ENCODE assay signal across 8 mouse cellular contexts in genomic region chr13:54447496-54448224, GRCm38 (mm10). TPM values are rescaled to one million over a fixed set of nuclear protein-coding genes. Genes with fewer than 3 reads are reported as not detected.
DNase-seq lines count a peak whose midpoint lies in the region; ATAC-seq and TF ChIP-seq lines count a peak whose summit lies in the region.

No protein-coding gene starts in this region.

- no peak overlapping the region for H3K9ac ChIP-seq in embryonic facial prominence, embryonic 15.5 days
- H3K9ac ChIP-seq in hindbrain, postnatal 0 days (replicated peaks; ENCODE audit: low read length), result no peak overlapping the region
- H3K9ac ChIP-seq in limb, embryonic 14.5 days (ENCODE audit: low read depth, low read length, severe bottlenecking), result no peak overlapping the region
- no peak overlapping the region for H3K9ac ChIP-seq in neural tube, embryonic 12.5 days

- H3K27me3 ChIP-seq in E14TG2a.4 (ENCODE audit: insufficient read depth, low read length), result peaks cover 21% of the 10 kb centered on the region; the same call in 1 of the 2 replicates
- H3K27me3 ChIP-seq in embryonic facial prominence, embryonic 15.5 days, result peaks cover 6% of the 10 kb centered on the region; the same call in 1 of the 2 replicates
- no peaks in the 10 kb centered on the region for H3K27me3 ChIP-seq in hindbrain, postnatal 0 days (ENCODE audit: insufficient read depth, low read length)
- H3K27me3 ChIP-seq in limb, embryonic 14.5 days (ENCODE audit: control insufficient read depth, insufficient read depth, low read length), result no peaks in the 10 kb centered on the region
- peaks cover 5% of the 10 kb centered on the region; the same call in 1 of the 2 replicates for H3K27me3 ChIP-seq in neural tube, embryonic 12.5 days (replicated peaks)

- TF ChIP-seq POLR2A in limb, embryonic 14.5 days (IDR thresholded peaks at IDR 0.05; ENCODE audit: borderline replicate concordance, extremely low read depth, insufficient read depth, insufficient read length), result no peak

- H3K4me1 ChIP-seq in E14TG2a.4 (replicated peaks; ENCODE audit: low read depth, low read length), result peaks cover 13% of the 10 kb centered on the region
- H3K4me1 ChIP-seq in embryonic facial prominence, embryonic 15.5 days, result peaks cover 17% of the 10 kb centered on the region
- H3K4me1 ChIP-seq in hindbrain, postnatal 0 days (ENCODE audit: insufficient read depth, low read length), result no peaks in the 10 kb centered on the region
- peaks cover 14% of the 10 kb centered on the region for H3K4me1 ChIP-seq in limb, embryonic 14.5 days (ENCODE audit: control insufficient read depth, insufficient read depth, low read length)
- peaks cover 7% of the 10 kb centered on the region; the same call in 1 of the 2 replicates for H3K4me1 ChIP-seq in neural tube, embryonic 12.5 days

- H3K27ac ChIP-seq in embryonic facial prominence, embryonic 15.5 days (replicated peaks), result no peak overlapping the region
- H3K27ac ChIP-seq in hindbrain, postnatal 0 days, result no peak overlapping the region
- no peak overlapping the region for H3K27ac ChIP-seq in limb, embryonic 14.5 days (replicated peaks; ENCODE audit: low read depth, low read length)
- H3K27ac ChIP-seq in neural tube, embryonic 12.5 days, result no peak overlapping the region

- H3K36me3 ChIP-seq in E14TG2a.4 (ENCODE audit: insufficient read depth, low read length), result no peaks in the 10 kb centered on the region
- H3K36me3 ChIP-seq in embryonic facial prominence, embryonic 15.5 days, result no peaks in the 10 kb centered on the region
- H3K36me3 ChIP-seq in hindbrain, postnatal 0 days (ENCODE audit: insufficient read depth, low read length), result no peaks in the 10 kb centered on the region
- no peaks in the 10 kb centered on the region for H3K36me3 ChIP-seq in limb, embryonic 14.5 days (ENCODE audit: control insufficient read depth, insufficient read depth, low read length)
- no peaks in the 10 kb centered on the region for H3K36me3 ChIP-seq in neural tube, embryonic 12.5 days

- DNase-seq in 3T3-L1 (ENCODE audit: low read depth, low spot score), result peak; percentile 61
- peak; percentile 87 for DNase-seq in hindbrain, postnatal 0 days (ENCODE audit: low spot score)
- peak; percentile 76 for DNase-seq in limb, embryonic 14.5 days (ENCODE audit: low spot score)
- no peak for DNase-seq in T-cell, adult 2 months (ENCODE audit: low spot score)
- DNase-seq in gastrocnemius, postnatal 36 days, result no peak

- H3K9me3 ChIP-seq in E14TG2a.4 (ENCODE audit: low read length), result no peaks in the 10 kb centered on the region
- no peaks in the 10 kb centered on the region for H3K9me3 ChIP-seq in embryonic facial prominence, embryonic 15.5 days (replicated peaks)
- H3K9me3 ChIP-seq in hindbrain, postnatal 0 days (ENCODE audit: low read length), result no peaks in the 10 kb centered on the region
- no peaks in the 10 kb centered on the region for H3K9me3 ChIP-seq in limb, embryonic 14.5 days (ENCODE audit: control insufficient read depth, low read length)
- no peaks in the 10 kb centered on the region for H3K9me3 ChIP-seq in neural tube, embryonic 12.5 days

- no peak for ATAC-seq in embryonic facial prominence, embryonic 15.5 days (ENCODE audit: insufficient number of reproducible peaks, low FRiP score, low TSS enrichment, low read depth)
- peak; percentile 71; the same call in 1 of the 2 replicates for ATAC-seq in hindbrain, postnatal 0 days
- ATAC-seq in limb, embryonic 14.5 days (ENCODE audit: low FRiP score, low read depth), result peak; percentile 76
- no peak for ATAC-seq in neural tube, embryonic 12.5 days (ENCODE audit: low FRiP score, low read depth)

- intact Hi-C loops in gastrocnemius, postnatal 36 days (cut with DNase I), result loop anchor here (1.0 to 5.0 kb wide), 3 partner anchors 75 to 335 kb away; partner anchors contain the start of gene Cplx2

- H3K4me2 ChIP-seq in embryonic facial prominence, embryonic 15.5 days (replicated peaks), result peak overlapping the region; percentile 28; the same call in 1 of the 2 replicates
- H3K4me2 ChIP-seq in hindbrain, postnatal 0 days (ENCODE audit: low read depth, low read length), result peak overlapping the region; percentile 22
- peak overlapping the region; percentile 41 for H3K4me2 ChIP-seq in limb, embryonic 14.5 days (replicated peaks; ENCODE audit: low read depth, low read length, severe bottlenecking)
- peak overlapping the region; percentile 27 for H3K4me2 ChIP-seq in neural tube, embryonic 12.5 days (replicated peaks)

- peak overlapping the region; percentile 33 for H3K4me3 ChIP-seq in E14TG2a.4 (replicated peaks; ENCODE audit: low read length)
- no peak overlapping the region; the same call in 1 of the 2 replicates for H3K4me3 ChIP-seq in embryonic facial prominence, embryonic 15.5 days (replicated peaks)
- H3K4me3 ChIP-seq in hindbrain, postnatal 0 days (ENCODE audit: low read length), result no peak overlapping the region
- 0 out of 2 replicates have a peak overlapping the region, but pooled peaks have one; percentile 10 for H3K4me3 ChIP-seq in limb, embryonic 14.5 days (replicated peaks; ENCODE audit: low read length)
- H3K4me3 ChIP-seq in neural tube, embryonic 12.5 days, result 0 out of 2 replicates have a peak overlapping the region, but pooled peaks have one; percentile 0

- WGBS in embryonic facial prominence, embryonic 15.5 days, result 5% methylated on average over 15 of the region's 15 CpGs
- under 1% methylated on average over 13 of the region's 15 CpGs for WGBS in hindbrain, postnatal 0 days
- 2% methylated on average over 13 of the region's 15 CpGs for WGBS in limb, embryonic 14.5 days
- 3% methylated on average over 15 of the region's 15 CpGs for WGBS in neural tube, embryonic 12.5 days

- peak; percentile 29; the same call in 1 of the 2 replicates for TF ChIP-seq CTCF in E14TG2a.4 (conservative IDR thresholded peaks at IDR 0.05; ENCODE audit: low read length)
- peak; percentile 72 for TF ChIP-seq CTCF in hindbrain, postnatal 0 days (IDR thresholded peaks at IDR 0.05; ENCODE audit: low read depth)

RNA-seq across cellular contexts. Expression of gene Thoc3, which starts 21.0 kb away (rescaled TPM):
- polyA plus RNA-seq in embryonic facial prominence, embryonic 15.5 days (2015; fragmentation: Nextera tagmentation; extraction: Ambion mirVana), result 99.8 and 112 TPM in 2 replicates
- total RNA-seq in hindbrain, postnatal 0 days (2014; rRNA removed), result 67.2 and 120 TPM in 2 replicates
- 107 and 108 TPM in 2 replicates for polyA plus RNA-seq in hindbrain, postnatal 0 days (2015; fragmentation: Nextera tagmentation; extraction: Ambion mirVana)
- polyA plus RNA-seq in limb, embryonic 14.5 days (2012; rRNA removed), result 48.4 and 48.9 TPM in 2 replicates
- 118 and 122 TPM in 2 replicates for polyA plus RNA-seq in limb, embryonic 14.5 days (2014; fragmentation: Nextera tagmentation; extraction: Ambion mirVana)
- 119 and 136 TPM in 2 replicates for polyA plus RNA-seq in neural tube, embryonic 12.5 days (2016; fragmentation: Nextera tagmentation; extraction: Ambion mirVana)
- 10 to 100 TPM; 12.9 to 13.7 TPM for total RNA-seq in gastrocnemius, postnatal 36 days (2021)

RNA-seq across cellular contexts. Expression of gene Simc1, which starts 55.9 kb away (rescaled TPM):
- polyA plus RNA-seq in embryonic facial prominence, embryonic 15.5 days (2015; fragmentation: Nextera tagmentation; extraction: Ambion mirVana), result 13.7 and 14.1 TPM in 2 replicates
- 17.1 and 18.3 TPM in 2 replicates for total RNA-seq in hindbrain, postnatal 0 days (2014; rRNA removed)
- polyA plus RNA-seq in hindbrain, postnatal 0 days (2015; fragmentation: Nextera tagmentation; extraction: Ambion mirVana), result 9.3 and 9.5 TPM in 2 replicates
- 21.0 and 25.0 TPM in 2 replicates for polyA plus RNA-seq in limb, embryonic 14.5 days (2012; rRNA removed)
- 13.8 and 14.8 TPM in 2 replicates for polyA plus RNA-seq in limb, embryonic 14.5 days (2014; fragmentation: Nextera tagmentation; extraction: Ambion mirVana)
- 18.2 and 20.3 TPM in 2 replicates for polyA plus RNA-seq in neural tube, embryonic 12.5 days (2016; fragmentation: Nextera tagmentation; extraction: Ambion mirVana)
- total RNA-seq in gastrocnemius, postnatal 36 days (2021), result 1 to 10 TPM; 1.6 to 3.4 TPM

Comparison
In these comparisons a context has a peak if more than half of its experiments do, and no peak if none do; other contexts are left out.
1. DNase-seq: peak in 3T3-L1 (single experiment), hindbrain, postnatal 0 days (single experiment) and limb, embryonic 14.5 days (single experiment); none in T-cell, adult 2 months (single experiment) and gastrocnemius, postnatal 36 days (0 of 2).
2. H3K4me3 ChIP-seq: peak in E14TG2a.4 (single experiment), limb, embryonic 14.5 days (single experiment) and neural tube, embryonic 12.5 days (single experiment); none in embryonic facial prominence, embryonic 15.5 days (single experiment) and hindbrain, postnatal 0 days (single experiment).
3. ATAC-seq: peak in hindbrain, postnatal 0 days (single experiment) and limb, embryonic 14.5 days (single experiment); none in embryonic facial prominence, embryonic 15.5 days (single experiment) and neural tube, embryonic 12.5 days (single experiment).
4. Peak in every context shown above with its lines, with median percentiles within 50 percentile points of each other: H3K4me2 ChIP-seq.